Mouse (Mus musculus) right cerebral cortex, postnatal 25 days (tissue): ENCODE data around the gene Dusp18.

Source experiments
- DNase-seq: peaks from one replicate; pipeline ENCODE4 v3.0.0; 2022

Dusp18 gene

DNA sequence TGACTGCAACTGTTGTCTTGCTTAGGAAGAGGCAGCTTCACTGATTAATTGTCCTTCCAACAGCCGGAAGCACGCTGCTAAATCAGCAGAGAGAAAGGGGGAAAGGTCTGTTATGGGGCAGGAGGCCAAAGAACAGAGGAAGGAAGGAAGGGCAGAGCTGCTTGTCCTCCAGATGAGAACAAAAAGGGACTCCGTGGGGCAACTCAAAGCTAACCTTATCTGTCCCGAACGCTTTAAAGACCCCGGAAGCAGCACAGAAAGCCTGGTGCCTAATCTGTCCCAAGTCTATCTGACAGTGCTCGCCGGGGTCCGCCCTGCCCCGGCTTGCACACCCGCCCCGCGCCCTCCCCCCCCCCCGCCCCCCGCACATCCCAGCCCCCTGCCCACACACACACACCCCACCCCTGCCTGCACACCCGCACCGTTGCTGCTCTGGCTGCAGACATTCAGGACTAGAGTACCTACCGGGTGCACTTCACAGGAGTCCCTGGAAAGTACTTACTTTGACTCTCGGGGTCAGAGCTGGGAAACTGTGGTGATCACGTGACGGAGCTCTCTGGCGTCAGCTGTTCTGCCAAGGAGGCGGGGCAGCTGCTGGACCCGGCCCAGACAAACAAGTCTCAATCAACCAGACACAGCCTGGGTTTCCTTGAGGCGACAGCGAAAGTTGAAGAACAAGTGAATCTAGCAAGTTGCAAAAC, 36.6 kb downstream of the Dusp18 start, which contains the start of gene Tcn2:
Gene Tcn2 (minus strand): TSS at position 649 of the 701 bp plus-strand sequence.
- peak; percentile 59 for DNase-seq

DNA sequence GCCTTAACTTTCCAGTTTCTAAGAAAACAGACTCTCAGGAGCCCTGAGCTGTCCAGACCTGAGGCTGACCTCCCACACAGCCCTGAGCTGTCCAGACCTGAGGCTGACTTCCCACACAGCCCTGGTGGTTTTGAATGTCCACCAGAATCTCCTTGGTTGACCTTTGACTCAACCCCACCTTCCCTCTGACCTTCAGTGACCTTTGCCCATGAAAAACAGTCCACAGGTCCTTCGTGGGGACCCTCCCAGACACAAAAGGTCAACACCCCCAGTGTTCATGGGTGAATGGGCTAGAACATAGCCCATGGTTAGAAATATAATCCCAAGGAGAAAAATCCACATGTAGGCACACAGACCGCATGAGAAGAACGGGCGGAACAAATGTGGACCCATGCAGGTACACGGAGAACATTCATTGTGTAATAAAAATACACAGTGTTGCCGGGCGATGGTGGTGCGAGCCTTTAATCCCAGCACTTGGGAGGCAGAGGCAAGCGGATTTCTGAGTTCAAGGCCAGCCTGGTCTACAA, 38.8 kb downstream of the Dusp18 start:
- DNase-seq = no peak

DNA sequence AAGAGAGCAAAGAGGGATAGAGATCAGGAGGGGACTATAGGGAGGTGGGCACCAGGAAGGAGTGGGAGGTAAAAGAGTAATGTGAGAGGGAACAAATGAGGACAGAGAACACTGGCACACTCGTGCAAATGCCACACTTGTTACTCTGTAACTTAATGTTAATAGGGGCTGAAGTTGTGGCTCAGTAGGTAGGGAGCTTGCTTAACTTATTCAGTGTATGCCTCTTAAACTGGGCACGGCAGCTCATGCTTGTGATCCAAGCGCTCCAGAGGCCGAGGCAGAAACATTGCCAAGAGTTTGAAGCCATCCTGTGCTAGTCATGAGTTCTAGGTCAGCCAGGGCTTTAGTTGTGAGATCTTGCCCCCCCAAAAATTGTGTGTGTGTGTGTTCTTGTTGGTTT, 40.1 kb downstream of the Dusp18 start:
- no peak for DNase-seq

DNA sequence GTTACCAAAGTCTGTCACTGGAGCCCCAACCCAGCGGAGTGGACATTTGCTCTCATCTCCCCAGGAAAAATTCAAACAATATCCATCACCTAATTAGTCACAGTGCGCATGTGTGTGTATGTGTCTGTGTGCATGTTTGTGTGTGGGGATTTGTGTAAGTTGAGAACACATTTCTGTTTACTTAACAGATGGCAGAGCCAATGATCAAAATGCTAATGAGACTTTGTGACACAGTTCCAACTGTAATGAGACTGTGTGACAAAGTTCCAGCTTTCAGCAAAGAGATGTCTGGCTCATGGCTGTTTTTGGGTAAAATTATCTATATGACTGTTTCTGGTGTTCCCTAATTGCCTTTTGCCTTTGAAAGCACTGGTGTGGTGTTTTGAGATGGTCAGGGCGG, 41.3 kb downstream of the Dusp18 start:
- DNase-seq = no peak

DNA sequence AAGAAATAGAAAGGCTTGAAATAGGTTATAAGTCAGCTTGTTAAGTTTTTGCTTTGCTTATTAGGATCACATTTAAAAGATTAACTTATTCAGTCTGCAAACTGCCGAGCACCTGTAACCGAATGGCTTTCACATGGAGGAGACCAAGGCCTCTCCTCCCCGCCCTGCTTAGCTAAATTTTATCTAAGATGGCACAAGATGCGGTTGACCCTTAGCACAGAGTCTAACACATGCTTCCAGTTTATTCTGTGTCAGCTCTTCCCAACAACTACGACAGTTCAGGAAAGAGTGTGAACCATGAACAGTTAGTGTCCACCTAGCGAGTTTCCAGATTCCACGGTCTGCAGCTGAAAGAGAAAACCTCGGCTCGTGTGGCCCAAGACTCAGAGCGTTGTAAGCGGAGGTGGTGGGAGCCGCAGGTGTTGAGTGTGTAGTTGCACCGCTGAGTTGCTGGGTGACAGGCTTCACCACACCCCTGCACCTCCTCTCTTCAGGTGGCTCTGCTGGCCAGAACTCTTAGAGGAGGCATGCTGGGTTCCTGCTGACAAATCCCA, 42.4 kb downstream of the Dusp18 start:
- no peak for DNase-seq

DNA sequence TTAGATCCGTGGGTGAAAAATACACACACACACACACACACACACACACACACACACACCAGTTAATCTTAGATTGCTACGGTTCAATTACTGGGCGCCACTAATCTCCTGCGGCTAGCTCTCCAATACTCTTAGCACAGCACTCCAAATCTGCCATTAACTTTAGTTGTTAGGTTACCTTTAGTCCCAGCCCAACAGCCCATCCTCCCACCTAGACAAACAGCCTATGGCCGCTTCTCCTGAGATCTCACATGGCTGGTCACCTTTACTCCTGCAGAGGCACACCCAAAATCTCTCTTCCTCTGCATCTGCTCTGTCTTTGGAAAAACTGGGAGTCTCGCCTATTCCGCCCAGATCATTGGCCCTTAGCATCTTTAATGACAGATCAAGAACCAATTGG, 46.3 kb downstream of the Dusp18 start:
- DNase-seq = no peak

DNA sequence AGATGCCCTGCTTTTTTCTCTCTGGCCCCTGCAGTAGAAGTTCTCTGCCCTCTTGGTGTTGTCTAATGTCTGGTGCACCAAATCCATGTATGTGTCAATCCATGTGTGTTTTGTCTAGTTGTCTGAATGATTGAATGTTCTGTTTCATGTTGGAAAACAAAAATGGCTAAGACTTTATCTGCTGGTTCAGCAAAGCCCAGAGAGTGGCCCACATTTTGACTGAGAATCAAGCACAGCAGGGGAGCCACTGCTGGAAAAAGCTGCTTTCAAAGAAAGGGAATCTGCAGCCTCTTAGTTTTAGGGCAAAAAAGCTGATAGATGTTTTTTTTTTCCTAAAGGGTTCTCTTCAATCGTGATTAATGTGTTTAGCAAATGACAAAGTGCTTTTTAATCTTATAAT, 51.3 kb downstream of the Dusp18 start:
- DNase-seq = no peak
